Mouse (Mus musculus): ENCODE results near the gene Gm21969. TPM values are rescaled to one million over a fixed set of nuclear protein-coding genes. Genes with fewer than 3 reads are reported as not detected.

Gm21969 gene
- total RNA-seq, 1 experiment, result 0.09 TPM

- Histone ChIP-seq H3K4me1 (ENCODE audit: control insufficient read depth in 2 of 2, insufficient read depth in 2 of 2, low read length in 2 of 2, poor library complexity in 1 of 2) (peaks cover 0 to 6% of the 10 kb centered on the region in 2 experiments; a peak in 1 of 4 replicates), H3K9ac (ENCODE audit: insufficient read depth, low read depth, low read length, poor library complexity, severe bottlenecking) (no peak overlapping the region), H3K4me3 (ENCODE audit: insufficient read depth in 1 of 2, low read depth in 1 of 2, low read length in 2 of 2, poor library complexity in 1 of 2, severe bottlenecking in 1 of 2) (no peak overlapping the region), H3K27ac (ENCODE audit: insufficient read depth, low read depth, low read length, poor library complexity, severe bottlenecking) (no peak overlapping the region), H3K36me3 (ENCODE audit: control insufficient read depth, insufficient read depth, low read length, poor library complexity, severe bottlenecking) (no peaks in the 10 kb centered on the region), H3K9me3 (ENCODE audit: control insufficient read depth, insufficient read depth, low read depth, low read length) (no peaks in the 10 kb centered on the region)
- peak; percentile 94 for TF ChIP-seq ZC3H11A (IDR thresholded peaks at IDR 0.05; ENCODE audit: borderline replicate concordance, low read depth, low read length)
- no peak for TF ChIP-seq MAFK (IDR thresholded peaks at IDR 0.05; ENCODE audit: insufficient read depth, low read depth, low read length)
- TF ChIP-seq HCFC1 (IDR thresholded peaks at IDR 0.05; ENCODE audit: borderline replicate concordance, insufficient read depth, low read length), result 0 out of 2 replicates have a peak, but pooled peaks have one; percentile 28
- TF ChIP-seq CHD2 (IDR thresholded peaks at IDR 0.05; ENCODE audit: low read depth, low read length), result no peak
- TF ChIP-seq ZNF384 (IDR thresholded peaks at IDR 0.05; ENCODE audit: low read depth, low read length), result no peak
- DNase-seq (ENCODE audit: low read depth, low spot score), result peak; percentile 82
- in situ Hi-C loops (cut with MboI; ENCODE audit: low sequenced_read_pairs in 2 of 2, unreplicated experiment in 2 of 2), result no loop called here
Observed at GRCm38 (mm10) chr4:139669847-139670246, 66.9 kb downstream of the Gm21969 start.

- DNase-seq (ENCODE audit: low read depth, low spot score), result no peak
Observed at GRCm38 (mm10) chr4:139675696-139676095, 72.7 kb downstream of the Gm21969 start.

GRCm38 (mm10) chr4:139683728-139684638 is 81.0 kb downstream of the Gm21969 start:
- H3K4me3 ChIP-seq (ENCODE audit: insufficient read depth in 1 of 2, low read depth in 1 of 2, low read length in 2 of 2, poor library complexity in 1 of 2, severe bottlenecking in 1 of 2), result no peak overlapping the region
- no peaks in the 10 kb centered on the region for H3K9me3 ChIP-seq (ENCODE audit: control insufficient read depth, insufficient read depth, low read depth, low read length)
- DNase-seq (ENCODE audit: low read depth, low spot score), result peak; percentile 59
- H3K9ac ChIP-seq (ENCODE audit: insufficient read depth, low read depth, low read length, poor library complexity, severe bottlenecking), result no peak overlapping the region
- H3K36me3 ChIP-seq (ENCODE audit: control insufficient read depth, insufficient read depth, low read length, poor library complexity, severe bottlenecking), result no peaks in the 10 kb centered on the region
- peaks cover 0 to 12% of the 10 kb centered on the region in 2 experiments; a peak in 1 of 4 replicates for H3K4me1 ChIP-seq (ENCODE audit: control insufficient read depth in 2 of 2, insufficient read depth in 2 of 2, low read length in 2 of 2, poor library complexity in 1 of 2)
- TF ChIP-seq HCFC1 (IDR thresholded peaks at IDR 0.05; ENCODE audit: borderline replicate concordance, insufficient read depth, low read length), result no peak
- TF ChIP-seq ZC3H11A (IDR thresholded peaks at IDR 0.05; ENCODE audit: borderline replicate concordance, low read depth, low read length), result no peak
- TF ChIP-seq CHD2 (IDR thresholded peaks at IDR 0.05; ENCODE audit: low read depth, low read length), result peak; percentile 84
- TF ChIP-seq MAFK (IDR thresholded peaks at IDR 0.05; ENCODE audit: insufficient read depth, low read depth, low read length), result peak; percentile 91
- TF ChIP-seq ZNF384 (IDR thresholded peaks at IDR 0.05; ENCODE audit: low read depth, low read length), result no peak
- in situ Hi-C loops (cut with MboI; ENCODE audit: low sequenced_read_pairs in 2 of 2, unreplicated experiment in 2 of 2), result no loop called here
- no peak overlapping the region for H3K27ac ChIP-seq (ENCODE audit: insufficient read depth, low read depth, low read length, poor library complexity, severe bottlenecking)

More at GRCm38 (mm10) chr4:139675696-139676095, 72.7 kb downstream of the Gm21969 start:
- Histone ChIP-seq H3K27ac (ENCODE audit: insufficient read depth, low read depth, low read length, poor library complexity, severe bottlenecking) (no peak overlapping the region), H3K4me3 (ENCODE audit: insufficient read depth in 1 of 2, low read depth in 1 of 2, low read length in 2 of 2, poor library complexity in 1 of 2, severe bottlenecking in 1 of 2) (no peak overlapping the region), H3K36me3 (ENCODE audit: control insufficient read depth, insufficient read depth, low read length, poor library complexity, severe bottlenecking) (no peaks in the 10 kb centered on the region), H3K4me1 (ENCODE audit: control insufficient read depth in 2 of 2, insufficient read depth in 2 of 2, low read length in 2 of 2, poor library complexity in 1 of 2) (no peaks in the 10 kb centered on the region), H3K9ac (ENCODE audit: insufficient read depth, low read depth, low read length, poor library complexity, severe bottlenecking) (no peak overlapping the region), H3K9me3 (ENCODE audit: control insufficient read depth, insufficient read depth, low read depth, low read length) (no peaks in the 10 kb centered on the region)
- in situ Hi-C loops (cut with MboI; ENCODE audit: low sequenced_read_pairs in 2 of 2, unreplicated experiment in 2 of 2), result no loop called here
- TF ChIP-seq CHD2 (IDR thresholded peaks at IDR 0.05; ENCODE audit: low read depth, low read length), result no peak
- TF ChIP-seq ZC3H11A (IDR thresholded peaks at IDR 0.05; ENCODE audit: borderline replicate concordance, low read depth, low read length), result no peak
- no peak for TF ChIP-seq MAFK (IDR thresholded peaks at IDR 0.05; ENCODE audit: insufficient read depth, low read depth, low read length)
- no peak for TF ChIP-seq HCFC1 (IDR thresholded peaks at IDR 0.05; ENCODE audit: borderline replicate concordance, insufficient read depth, low read length)
- no peak for TF ChIP-seq ZNF384 (IDR thresholded peaks at IDR 0.05; ENCODE audit: low read depth, low read length)

GRCm38 (mm10) chr4:139684639-139685017 is 81.6 kb downstream of the Gm21969 start:
- in situ Hi-C loops (cut with MboI; ENCODE audit: low sequenced_read_pairs in 2 of 2, unreplicated experiment in 2 of 2), result no loop called here
- peaks cover 0 to 13% of the 10 kb centered on the region in 2 experiments; a peak in 1 of 4 replicates for H3K4me1 ChIP-seq (ENCODE audit: control insufficient read depth in 2 of 2, insufficient read depth in 2 of 2, low read length in 2 of 2, poor library complexity in 1 of 2)
- TF ChIP-seq CHD2 (IDR thresholded peaks at IDR 0.05; ENCODE audit: low read depth, low read length), result no peak
- no peak for TF ChIP-seq MAFK (IDR thresholded peaks at IDR 0.05; ENCODE audit: insufficient read depth, low read depth, low read length)
- TF ChIP-seq ZC3H11A (IDR thresholded peaks at IDR 0.05; ENCODE audit: borderline replicate concordance, low read depth, low read length), result peak; percentile 56; the same call in 1 of the 2 replicates
- no peak overlapping the region for H3K9ac ChIP-seq (ENCODE audit: insufficient read depth, low read depth, low read length, poor library complexity, severe bottlenecking)
- no peak overlapping the region for H3K27ac ChIP-seq (ENCODE audit: insufficient read depth, low read depth, low read length, poor library complexity, severe bottlenecking)
- DNase-seq (ENCODE audit: low read depth, low spot score), result peak; percentile 73
- H3K9me3 ChIP-seq (ENCODE audit: control insufficient read depth, insufficient read depth, low read depth, low read length), result no peaks in the 10 kb centered on the region
- H3K4me3 ChIP-seq (ENCODE audit: insufficient read depth in 1 of 2, low read depth in 1 of 2, low read length in 2 of 2, poor library complexity in 1 of 2, severe bottlenecking in 1 of 2), result no peak overlapping the region
- no peaks in the 10 kb centered on the region for H3K36me3 ChIP-seq (ENCODE audit: control insufficient read depth, insufficient read depth, low read length, poor library complexity, severe bottlenecking)
